Mouse (Mus musculus) kidney, postnatal 36 days (tissue): ENCODE data around the gene Emid1.

Experiments
- DNase-seq, 2 experiments: peaks; one replicate each; pipeline ENCODE4 v3.0.0; 2021 to 2022; ENCODE audit warnings: mixed read lengths in 2 of 2

Gene Emid1

GRCm38 (mm10) chr11:5151680-5152337, at the start of gene Emid1:
Emid1 (minus strand) TSS chr11:5152257.
- peak in 1 of 2 experiments; percentile 67 for DNase-seq

GRCm38 (mm10) chr11:5199879-5200278, 47.8 kb upstream of the Emid1 start:
- no peak for DNase-seq

GRCm38 (mm10) chr11:5197068-5197467, 45.0 kb upstream of the Emid1 start:
- no peak for DNase-seq

GRCm38 (mm10) chr11:5196583-5196982, 44.5 kb upstream of the Emid1 start:
- DNase-seq: no peak

GRCm38 (mm10) chr11:5193576-5193881, 41.5 kb upstream of the Emid1 start:
- no peak for DNase-seq

GRCm38 (mm10) chr11:5192840-5193575, 41.0 kb upstream of the Emid1 start:
- DNase-seq: no peak

GRCm38 (mm10) chr11:5192084-5192516, 40.0 kb upstream of the Emid1 start:
- DNase-seq: no peak

- DNase-seq: no peak
Measured at GRCm38 (mm10) chr11:5189239-5189933, 37.3 kb upstream of the Emid1 start.

- no peak for DNase-seq
Measured at GRCm38 (mm10) chr11:5188170-5188569, 36.1 kb upstream of the Emid1 start.

- DNase-seq: no peak
Measured at GRCm38 (mm10) chr11:5184832-5185231, 32.8 kb upstream of the Emid1 start.

GRCm38 (mm10) chr11:5184250-5184649, 32.2 kb upstream of the Emid1 start:
- peak in 1 of 2 experiments; percentile 8 for DNase-seq

- DNase-seq: no peak
Measured at GRCm38 (mm10) chr11:5182870-5183269, 30.8 kb upstream of the Emid1 start.

- DNase-seq: peak; percentile 77 to 93
Measured at GRCm38 (mm10) chr11:5181850-5182404, 29.9 kb upstream of the Emid1 start.

GRCm38 (mm10) chr11:5179391-5179790, 27.3 kb upstream of the Emid1 start:
- no peak for DNase-seq

GRCm38 (mm10) chr11:5177171-5177570, 25.1 kb upstream of the Emid1 start:
- DNase-seq: peak; percentile 51 to 60

- no peak for DNase-seq
Measured at GRCm38 (mm10) chr11:5176685-5177084, 24.6 kb upstream of the Emid1 start.

- DNase-seq: no peak
Measured at GRCm38 (mm10) chr11:5175866-5176265, 23.8 kb upstream of the Emid1 start.

GRCm38 (mm10) chr11:5175141-5175540, 23.1 kb upstream of the Emid1 start:
- DNase-seq: no peak

- DNase-seq: no peak
Measured at GRCm38 (mm10) chr11:5172861-5173260, 20.8 kb upstream of the Emid1 start.

GRCm38 (mm10) chr11:5167311-5167710, 15.3 kb upstream of the Emid1 start:
- DNase-seq: no peak

- DNase-seq: no peak
Measured at GRCm38 (mm10) chr11:5165471-5165916, 13.4 kb upstream of the Emid1 start.

- DNase-seq: no peak
Measured at GRCm38 (mm10) chr11:5164310-5164709, 12.3 kb upstream of the Emid1 start.

GRCm38 (mm10) chr11:5163421-5163820, 11.4 kb upstream of the Emid1 start:
- no peak for DNase-seq
